Mouse (Mus musculus) thymus, postnatal 36 days (tissue): Measurements from ENCODE around the gene Dennd4c.
A peak's percentile ranks its signal among the peaks of the same experiment; 100 is the strongest.
"Not testable (repeated sequence)": the region's sequence is repeated elsewhere in the genome, so short reads cannot be mapped to it uniquely, and the experiment has no call there.

ENCODE experiments used
- DNase-seq, 2 experiments: peaks; one replicate each; pipeline ENCODE4 v3.0.0; 2022; ENCODE audit warnings: mixed read lengths in 2 of 2

Dennd4c gene

DNA sequence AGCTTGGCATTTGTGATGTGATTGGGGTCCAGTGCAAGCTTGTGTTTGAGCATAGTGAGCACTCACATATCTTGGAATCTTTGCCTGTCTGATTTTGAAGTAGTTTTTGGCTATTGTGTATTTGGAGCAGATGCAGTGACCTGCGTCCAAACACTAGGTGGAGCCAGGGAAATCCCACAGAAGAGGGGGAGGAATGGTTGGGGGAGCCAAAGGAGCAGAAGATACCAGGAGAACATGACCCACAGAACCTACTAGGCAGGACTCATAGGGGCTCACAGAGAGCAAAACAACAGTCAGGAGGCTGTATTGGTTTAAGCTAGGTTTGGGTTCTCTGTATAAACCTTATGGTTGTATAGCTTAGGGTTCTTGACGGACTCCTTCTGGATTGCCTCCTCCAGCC, 62.2 kb downstream of the Dennd4c start:
- no peak for DNase-seq

DNA sequence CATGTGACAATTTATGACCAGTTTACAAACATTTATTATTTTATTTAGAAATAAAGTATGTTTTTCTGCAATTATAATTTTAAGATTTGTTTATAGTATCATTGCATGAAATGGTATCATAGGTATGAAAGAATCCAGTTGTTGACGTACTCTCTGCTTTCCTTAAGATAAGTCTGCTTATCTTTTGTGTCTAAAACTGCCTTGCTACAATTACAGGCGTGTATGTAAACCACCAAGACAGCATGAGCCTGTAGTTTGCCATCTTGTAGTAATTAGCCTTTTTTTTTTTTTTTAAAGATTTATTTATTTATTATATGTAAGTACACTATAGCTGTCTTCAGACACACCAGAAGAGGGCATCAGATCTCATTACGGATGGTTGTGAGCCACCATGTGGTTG, 66.5 kb downstream of the Dennd4c start:
- no peak for DNase-seq

GRCm38 (mm10) chr4:86823169-86823568, 74.8 kb downstream of the Dennd4c start:
- DNase-seq: peak; percentile 32 to 55

- DNase-seq: no peak
Observed at GRCm38 (mm10) chr4:86825143-86825542, 76.8 kb downstream of the Dennd4c start.

GRCm38 (mm10) chr4:86831896-86832295, 83.5 kb downstream of the Dennd4c start:
- DNase-seq: no peak

GRCm38 (mm10) chr4:86841141-86841540, 92.8 kb downstream of the Dennd4c start:
- not testable (repeated sequence) for DNase-seq

GRCm38 (mm10) chr4:86845384-86845783, 97.0 kb downstream of the Dennd4c start:
- no peak for DNase-seq

- DNase-seq: no peak
Observed at GRCm38 (mm10) chr4:86847246-86847645, 98.9 kb downstream of the Dennd4c start.

GRCm38 (mm10) chr4:86851331-86851730, 103.0 kb downstream of the Dennd4c start:
- no peak for DNase-seq

GRCm38 (mm10) chr4:86852018-86852417, 103.7 kb downstream of the Dennd4c start:
- no peak for DNase-seq

- no peak for DNase-seq
Observed at GRCm38 (mm10) chr4:86852813-86853590, 104.6 kb downstream of the Dennd4c start.

DNA sequence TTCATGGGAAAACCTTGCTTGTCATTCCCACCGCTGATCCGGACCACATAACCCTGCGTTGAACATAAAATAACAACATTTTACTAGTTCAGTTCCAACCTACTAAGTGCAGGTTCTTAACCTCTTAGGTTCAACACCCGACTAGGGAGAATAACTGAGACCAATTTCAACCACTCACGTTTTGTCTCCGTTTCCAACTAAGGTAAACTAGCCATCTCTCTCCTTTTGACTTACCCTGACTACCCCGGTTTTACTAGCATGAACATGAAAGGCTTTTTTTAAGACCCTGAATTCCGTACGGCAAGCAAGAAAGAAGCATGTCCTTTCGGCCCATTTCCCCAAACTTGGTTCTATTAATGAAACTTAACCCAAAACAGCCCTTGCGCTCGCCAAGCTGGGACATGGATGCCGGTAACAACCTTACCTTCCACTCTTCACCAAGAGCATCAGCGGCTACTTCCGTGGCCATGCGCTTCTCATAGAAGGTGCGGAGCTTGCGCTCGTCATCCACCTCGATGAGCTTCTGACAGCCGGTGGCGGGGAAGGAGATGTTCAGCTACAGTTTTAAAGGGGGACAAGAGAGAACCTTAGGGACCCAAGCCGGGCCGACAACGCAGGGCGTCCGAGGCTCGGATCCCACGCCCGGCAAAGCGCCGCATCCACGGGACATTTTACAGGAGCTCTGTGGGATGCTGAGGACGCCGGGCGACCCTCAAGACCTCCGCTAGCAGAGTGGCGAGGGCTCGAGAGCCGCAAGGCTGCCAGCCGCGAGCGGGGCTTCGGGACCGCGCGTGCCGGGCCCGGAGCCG, 108.2 kb downstream of the Dennd4c start:
- no peak for DNase-seq

- peak; percentile 93 to 94 for DNase-seq
Observed at GRCm38 (mm10) chr4:86857113-86858069, 109.0 kb downstream of the Dennd4c start, which contains the start of gene Rps6. Rps6 (minus strand) TSS chr4:86857412.

GRCm38 (mm10) chr4:86858070-86858440, 109.7 kb downstream of the Dennd4c start:
- no peak for DNase-seq

DNA sequence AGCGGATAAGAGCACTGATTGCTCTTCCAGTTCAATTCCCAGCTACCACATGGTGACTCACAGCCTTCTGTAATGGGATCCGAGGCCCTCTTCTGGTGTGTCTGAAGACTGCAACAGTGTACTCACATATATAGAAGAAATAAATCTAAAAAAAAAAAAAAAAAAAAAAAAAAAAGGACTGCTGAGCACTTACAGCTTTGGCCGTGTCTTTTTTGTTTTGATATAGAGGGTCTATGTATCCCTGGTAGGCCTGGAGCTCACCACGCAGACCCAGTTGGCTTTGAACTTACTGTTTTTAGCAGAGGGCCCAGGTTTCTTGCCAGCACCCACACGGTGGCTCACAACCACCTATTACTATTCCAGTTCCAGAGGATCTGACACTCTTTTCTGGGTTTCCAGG, 115.7 kb downstream of the Dennd4c start:
- no peak for DNase-seq

GRCm38 (mm10) chr4:86871988-86872387, 123.6 kb downstream of the Dennd4c start:
- DNase-seq: no peak

- no peak for DNase-seq
Observed at GRCm38 (mm10) chr4:86873072-86873471, 124.7 kb downstream of the Dennd4c start.

DNA sequence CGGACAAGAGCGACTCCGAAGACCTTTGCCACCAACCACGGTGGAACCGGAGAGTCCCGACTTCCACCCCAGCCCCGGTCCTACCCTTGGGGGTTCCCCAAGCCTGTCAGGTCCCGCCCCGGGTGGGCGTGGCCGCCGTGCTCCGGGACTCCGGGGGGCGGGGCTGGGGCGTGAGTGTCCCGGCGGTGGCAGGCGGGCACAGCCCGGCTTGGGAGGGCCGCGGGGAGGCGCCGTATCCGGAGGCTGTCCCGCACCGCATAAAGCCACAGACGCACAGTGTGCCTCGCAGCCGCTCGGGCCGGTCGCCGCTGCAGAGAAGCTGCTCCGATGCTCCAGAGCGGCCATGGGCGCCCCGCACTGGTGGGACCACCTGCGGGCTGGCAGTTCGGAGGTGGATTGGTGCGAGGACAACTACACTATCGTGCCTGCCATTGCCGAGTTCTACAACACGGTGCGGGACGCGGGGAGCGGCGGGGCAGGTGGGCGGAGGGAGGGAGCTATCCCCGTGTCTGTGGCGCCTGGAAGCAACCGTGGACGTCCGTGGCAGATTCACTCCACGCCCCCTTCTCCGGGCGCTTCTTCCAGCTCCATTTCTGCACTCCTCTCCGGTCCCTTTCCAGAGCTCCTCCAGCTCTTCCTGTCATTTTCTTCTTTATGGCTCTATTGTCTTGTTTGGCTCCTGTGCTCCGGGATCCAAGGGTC, 125.9 kb downstream of the Dennd4c start, which contains the start of gene Acer2:
Gene Acer2 (plus strand): TSS at position 251 of the 702 bp plus-strand sequence.
- peak; percentile 93 to 94 for DNase-seq

DNA sequence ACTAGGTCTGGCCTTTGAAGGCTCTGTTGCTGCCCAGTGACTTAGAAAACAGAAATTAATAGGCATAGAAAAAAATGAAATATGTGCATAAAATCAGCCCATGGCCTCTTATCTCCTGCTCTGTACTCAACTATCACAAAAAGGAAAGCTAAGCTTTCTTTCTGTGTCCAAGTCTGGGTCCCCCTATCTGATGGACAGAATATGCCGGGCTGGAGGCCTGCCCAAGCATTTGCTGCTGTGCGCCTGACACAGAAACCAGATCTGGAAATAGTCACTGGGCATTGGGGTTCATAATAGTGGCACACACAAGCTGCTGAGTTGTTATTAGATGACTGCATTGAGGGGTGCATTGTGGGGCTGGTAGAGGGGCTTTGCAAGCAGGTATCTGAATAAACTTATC, 131.1 kb downstream of the Dennd4c start:
- DNase-seq: no peak

DNA sequence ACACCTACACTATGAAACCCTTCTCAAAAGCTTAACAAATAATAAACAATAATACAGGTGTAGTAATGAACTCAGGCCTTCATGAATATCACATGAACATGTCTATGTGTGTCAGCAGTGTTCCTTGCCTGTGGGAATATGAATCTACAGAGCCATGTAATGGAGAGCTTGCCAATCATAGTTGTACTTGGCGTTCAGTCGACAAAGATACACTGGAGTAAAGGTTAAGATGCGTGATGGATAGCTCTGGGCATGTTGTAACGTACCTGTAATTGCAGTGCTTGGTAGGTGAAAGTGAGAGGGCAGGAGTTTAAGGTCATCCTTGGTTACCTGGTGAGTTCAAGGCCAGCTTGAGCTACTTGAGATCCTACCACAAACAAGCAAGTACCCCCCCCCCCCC, 132.8 kb downstream of the Dennd4c start:
- no peak for DNase-seq

GRCm38 (mm10) chr4:86882413-86882812, 134.1 kb downstream of the Dennd4c start:
- DNase-seq: no peak

DNA sequence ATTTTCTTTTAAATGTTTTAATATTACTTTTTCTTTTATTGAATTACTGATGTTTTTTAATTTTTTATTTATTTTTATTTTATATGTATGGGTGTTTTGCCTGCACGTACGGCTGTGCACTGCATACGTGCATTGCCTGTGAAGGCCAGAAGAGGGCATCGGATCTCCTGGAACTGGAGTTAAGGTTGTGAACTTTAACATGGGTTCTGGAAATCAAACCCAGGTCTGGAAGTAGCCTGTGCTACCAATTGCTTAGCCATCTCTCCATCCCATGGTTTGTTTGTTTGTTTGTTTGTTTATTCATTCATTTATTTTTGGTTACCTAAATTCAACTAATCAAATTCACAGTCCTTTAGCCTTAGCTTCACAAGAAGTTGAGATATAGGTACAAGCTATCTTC, 136.6 kb downstream of the Dennd4c start:
- peak; percentile 61 for DNase-seq
